Mouse (Mus musculus) testis, adult 2 months (tissue): ENCODE data around the gene Igdcc3. TPM values are rescaled to one million over a fixed set of nuclear protein-coding genes. Genes with fewer than 3 reads are reported as not detected.

Experiments
- H3K27ac ChIP-seq: fragments of 200-500 bp; 2 replicates; pipeline ENCODE4 v1.5.1; 2012; ENCODE audit warnings: low read depth, low read length; ENCODE audit not compliant: control insufficient read depth, insufficient read depth
- H3K27me3 ChIP-seq: fragments of 200-500 bp; 2 replicates; pipeline ENCODE4 v1.6.1; 2012; ENCODE audit warnings: mild to moderate bottlenecking, low read length, moderate library complexity; ENCODE audit not compliant: control insufficient read depth, insufficient read depth
- H3K36me3 ChIP-seq: fragments of 200-500 bp; 2 replicates; pipeline ENCODE4 v1.6.1; 2012; ENCODE audit warnings: mild to moderate bottlenecking, low read length; ENCODE audit not compliant: control insufficient read depth, insufficient read depth
- H3K4me1 ChIP-seq: fragments of 200-500 bp; 2 replicates; pipeline ENCODE4 v1.6.1; 2012; ENCODE audit warnings: low read length; ENCODE audit not compliant: control insufficient read depth, insufficient read depth
- H3K4me3 ChIP-seq: fragments of 200-500 bp; 2 replicates; pipeline ENCODE4 v1.5.1; 2012; ENCODE audit warnings: low read depth, mild to moderate bottlenecking, low read length, moderate library complexity, mixed read lengths; ENCODE audit not compliant: control insufficient read depth
- CTCF ChIP-seq: fragments of 200-500 bp; IDR thresholded peaks from 2 replicates; pipeline ENCODE4 v1.5.1; 2012; ENCODE audit warnings: low read depth, mild to moderate bottlenecking, inconsistent platforms, low read length, moderate library complexity; ENCODE audit not compliant: control insufficient read depth, insufficient read depth, insufficient replicate concordance
- POLR2A ChIP-seq: fragments of 200-500 bp; IDR thresholded peaks from 2 replicates; pipeline ENCODE4 v1.6.1; 2012; ENCODE audit warnings: low read depth, mild to moderate bottlenecking, inconsistent platforms, low read length, moderate library complexity; ENCODE audit not compliant: control insufficient read depth
- polyA plus RNA-seq: library from polyadenylated mRNA; depleted of rRNA; stranded (reverse); fragments of >200 nt; gene quantifications from 2 replicates; pipeline ENCODE4 v1.2.3, GENCODE M21; 2012; rRNA removed

The Igdcc3 gene
- polyA plus RNA-seq, 1 experiment: 0.27 TPM

GRCm38 (mm10) chr9:65233243-65233985, 92.4 kb downstream of the Igdcc3 start:
- no peak overlapping the region for H3K4me3 ChIP-seq
- no peaks in the 10 kb centered on the region for H3K36me3 ChIP-seq
- TF ChIP-seq POLR2A (no peak), CTCF (no peak)
- H3K27ac ChIP-seq: no peak overlapping the region
- H3K4me1 ChIP-seq: no peaks in the 10 kb centered on the region; the same call in 1 of the 2 replicates
- no peaks in the 10 kb centered on the region for H3K27me3 ChIP-seq

GRCm38 (mm10) chr9:65234734-65235133, 93.7 kb downstream of the Igdcc3 start:
- Histone ChIP-seq H3K4me1 (no peaks in the 10 kb centered on the region; the same call in 1 of the 2 replicates), H3K36me3 (no peaks in the 10 kb centered on the region), H3K4me3 (no peak overlapping the region), H3K27ac (no peak overlapping the region), H3K27me3 (no peaks in the 10 kb centered on the region)
- TF ChIP-seq POLR2A (no peak), CTCF (no peak)

Other genes starting within 250 kb of the Igdcc3 start
- 0.52 and 0.70 TPM in 2 replicates for gene Slc24a1, start 189.6 kb upstream of the Igdcc3 start, polyA plus RNA-seq
- 17.1 and 19.9 TPM in 2 replicates for gene Ints14, start 180.3 kb upstream of the Igdcc3 start, polyA plus RNA-seq
- 19.2 and 22.3 TPM in 2 replicates for gene Hacd3, start 119.5 kb upstream of the Igdcc3 start, polyA plus RNA-seq
- 82.6 and 92.9 TPM in 2 replicates for gene Dpp8, start 108.8 kb upstream of the Igdcc3 start, polyA plus RNA-seq
- gene Igdcc4, start 39.7 kb upstream of the Igdcc3 start, polyA plus RNA-seq: 2.8 and 3.1 TPM in 2 replicates
- gene Parp16, start 54.2 kb downstream of the Igdcc3 start, polyA plus RNA-seq: 2.2 and 2.3 TPM in 2 replicates
- gene Cilp, start 124.0 kb downstream of the Igdcc3 start, polyA plus RNA-seq: 0.26 and 0.33 TPM in 2 replicates
- 45.4 and 50.4 TPM in 2 replicates for gene Clpx, start 153.1 kb downstream of the Igdcc3 start, polyA plus RNA-seq
- gene Pdcd7, start 204.9 kb downstream of the Igdcc3 start, polyA plus RNA-seq: 10.4 and 10.9 TPM in 2 replicates
- 0.77 and 1.3 TPM in 2 replicates for gene Ubap1l, start 219.9 kb downstream of the Igdcc3 start, polyA plus RNA-seq